Mouse (Mus musculus): Measurements from ENCODE around the gene Csmd2. TPM values are rescaled to one million over a fixed set of nuclear protein-coding genes. Genes with fewer than 3 reads are reported as not detected.

Csmd2 gene
- polyA plus RNA-seq, 1 experiment from 2014 or later = 11.2 TPM

DNA sequence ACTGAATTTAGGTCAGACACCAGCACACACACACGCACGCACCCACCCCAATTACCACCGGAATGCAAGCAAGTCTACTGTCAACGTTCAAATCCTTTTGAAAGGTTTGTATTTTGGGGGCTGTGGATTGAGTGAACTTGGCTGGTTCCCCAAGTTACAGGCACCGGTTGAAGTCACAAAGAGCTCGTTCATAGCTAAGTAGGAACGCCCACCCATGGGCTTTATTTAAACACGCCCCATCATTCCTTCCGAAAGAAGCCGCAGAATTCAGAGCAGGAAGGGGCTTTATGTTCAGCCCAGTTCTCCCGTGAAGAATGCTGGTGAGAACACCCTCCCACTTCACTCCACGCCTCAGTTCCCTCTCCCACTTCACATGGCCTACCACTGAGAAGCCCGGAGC lies 245.8 kb downstream of the Csmd2 start:
- peak; percentile 30; the same call in 1 of the 2 replicates for ATAC-seq
- Histone ChIP-seq H3K9me3 (ENCODE audit: control insufficient read depth, low read length) (no peaks in the 10 kb centered on the region), H3K27ac (ENCODE audit: low read depth, low read length) (no peak overlapping the region), H3K36me3 (ENCODE audit: control insufficient read depth, insufficient read depth, low read length) (no peaks in the 10 kb centered on the region), H3K9ac (ENCODE audit: low read depth, low read length) (no peak overlapping the region), H3K27me3 (replicated peaks; ENCODE audit: control insufficient read depth, insufficient read depth, low read length) (no peaks in the 10 kb centered on the region), H3K4me2 (ENCODE audit: low read length) (no peak overlapping the region), H3K4me1 (ENCODE audit: control insufficient read depth, insufficient read depth, low read depth, low read length) (peaks cover 3% of the 10 kb centered on the region), H3K4me3 (ENCODE audit: low read length) (no peak overlapping the region)
- WGBS = 76% methylated on average over 13 of the region's 13 CpGs

DNA sequence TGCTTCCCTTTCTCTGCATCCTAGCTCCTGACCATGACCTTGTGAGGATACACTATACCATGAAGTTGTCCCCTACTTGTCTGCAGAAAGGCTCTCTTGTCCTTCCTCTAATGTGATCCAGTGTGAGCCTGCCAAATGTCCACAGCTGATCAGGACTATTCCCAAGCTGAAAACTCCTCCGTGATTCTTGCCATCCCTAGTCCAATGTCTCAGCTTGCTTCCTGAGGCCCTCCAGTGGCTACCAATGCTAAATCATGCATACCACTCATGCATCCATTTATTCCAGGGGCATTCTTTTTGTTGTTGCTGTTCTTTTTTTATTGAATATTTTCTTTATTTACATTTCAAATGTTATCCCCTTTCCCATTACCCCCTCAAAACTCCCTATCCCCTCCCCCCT lies 251.5 kb downstream of the Csmd2 start:
- no peak overlapping the region for H3K4me3 ChIP-seq (ENCODE audit: low read length)
- 29% methylated on average over 1 of the region's 1 CpGs for WGBS
- no peaks in the 10 kb centered on the region for H3K36me3 ChIP-seq (ENCODE audit: control insufficient read depth, insufficient read depth, low read length)
- no peak overlapping the region for H3K4me2 ChIP-seq (ENCODE audit: low read length)
- H3K9ac ChIP-seq (ENCODE audit: low read depth, low read length) = no peak overlapping the region
- no peak for ATAC-seq
- H3K4me1 ChIP-seq (ENCODE audit: control insufficient read depth, insufficient read depth, low read depth, low read length) = peaks cover 14% of the 10 kb centered on the region
- no peaks in the 10 kb centered on the region for H3K27me3 ChIP-seq (replicated peaks; ENCODE audit: control insufficient read depth, insufficient read depth, low read length)
- H3K27ac ChIP-seq (ENCODE audit: low read depth, low read length) = no peak overlapping the region
- H3K9me3 ChIP-seq (ENCODE audit: control insufficient read depth, low read length) = no peaks in the 10 kb centered on the region

DNA sequence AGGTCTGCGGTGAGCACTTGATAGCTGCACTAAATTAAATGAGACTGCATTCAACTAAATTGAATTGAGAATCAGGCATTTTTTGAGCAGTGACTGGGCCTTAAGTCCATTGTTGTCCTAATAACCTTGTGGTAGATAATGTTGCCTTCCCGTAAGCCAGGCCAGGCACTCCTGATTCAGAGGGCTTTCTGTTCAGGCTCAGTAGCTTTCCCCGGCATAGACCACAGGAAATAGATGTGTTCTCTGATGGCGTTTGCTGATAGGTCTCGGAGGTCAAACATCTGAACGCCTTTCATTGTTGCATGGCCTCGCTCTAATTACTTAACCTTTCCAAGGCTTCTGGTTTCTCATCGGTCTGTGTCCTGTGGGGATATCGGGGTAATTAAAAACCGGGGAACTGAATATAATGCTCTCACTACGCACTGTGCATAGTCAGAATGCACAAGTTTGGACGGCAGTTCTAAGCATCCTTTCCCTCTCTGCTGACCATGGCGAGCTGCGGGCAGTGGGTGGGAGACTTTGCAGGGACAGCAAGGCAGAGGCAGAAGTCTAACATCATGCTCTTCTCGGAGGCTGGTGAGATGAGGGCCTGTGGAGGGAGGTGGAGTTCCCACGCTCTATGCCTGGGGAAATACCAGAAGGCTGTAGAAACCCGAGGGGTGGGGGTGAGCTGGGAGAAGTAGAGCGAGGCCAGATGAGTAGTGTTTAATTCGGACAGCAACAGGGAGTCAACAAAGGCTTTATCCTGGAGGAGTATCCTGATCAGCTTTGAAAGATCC lies 253.6 kb downstream of the Csmd2 start:
- 18% methylated on average over 19 of the region's 19 CpGs for WGBS
- peak; percentile 59 for ATAC-seq
- H3K9ac ChIP-seq (ENCODE audit: low read depth, low read length) = no peak overlapping the region
- no peak overlapping the region for H3K4me3 ChIP-seq (ENCODE audit: low read length)
- H3K4me1 ChIP-seq (ENCODE audit: control insufficient read depth, insufficient read depth, low read depth, low read length) = peaks cover 14% of the 10 kb centered on the region
- H3K27me3 ChIP-seq (replicated peaks; ENCODE audit: control insufficient read depth, insufficient read depth, low read length) = no peaks in the 10 kb centered on the region
- H3K36me3 ChIP-seq (ENCODE audit: control insufficient read depth, insufficient read depth, low read length) = no peaks in the 10 kb centered on the region
- H3K27ac ChIP-seq (ENCODE audit: low read depth, low read length) = peak overlapping the region; percentile 36; the same call in 1 of the 2 replicates
- no peak overlapping the region for H3K4me2 ChIP-seq (ENCODE audit: low read length)
- H3K9me3 ChIP-seq (ENCODE audit: control insufficient read depth, low read length) = no peaks in the 10 kb centered on the region

DNA sequence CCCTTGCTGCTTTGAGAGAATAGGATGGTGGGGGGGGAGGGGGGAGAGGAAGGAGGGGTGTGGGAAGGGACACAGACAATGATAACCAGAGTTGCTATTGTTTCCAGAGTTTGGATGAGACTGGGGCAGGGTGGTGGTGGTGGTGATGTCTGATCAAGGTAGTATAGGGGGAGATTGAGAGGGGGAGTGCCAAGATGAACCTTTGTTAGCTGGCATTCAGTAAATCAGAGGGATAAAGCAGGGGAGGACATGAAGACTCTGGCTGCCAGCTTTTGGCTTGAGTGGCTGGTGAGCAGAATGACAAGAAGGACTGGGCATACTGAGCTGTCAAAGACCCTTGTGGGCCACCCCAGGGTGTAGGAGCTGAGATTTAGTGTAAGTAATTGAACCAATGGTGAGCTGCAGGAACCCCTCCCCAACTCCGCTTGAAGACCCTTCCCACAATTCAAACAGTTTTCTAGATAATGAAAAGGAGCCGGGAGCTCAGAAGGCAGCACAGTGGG lies 254.2 kb downstream of the Csmd2 start:
- Histone ChIP-seq H3K27ac (ENCODE audit: low read depth, low read length) (no peak overlapping the region; the same call in 1 of the 2 replicates), H3K4me1 (ENCODE audit: control insufficient read depth, insufficient read depth, low read depth, low read length) (peaks cover 14% of the 10 kb centered on the region), H3K4me2 (ENCODE audit: low read length) (no peak overlapping the region), H3K36me3 (ENCODE audit: control insufficient read depth, insufficient read depth, low read length) (no peaks in the 10 kb centered on the region), H3K9me3 (ENCODE audit: control insufficient read depth, low read length) (no peaks in the 10 kb centered on the region), H3K27me3 (replicated peaks; ENCODE audit: control insufficient read depth, insufficient read depth, low read length) (no peaks in the 10 kb centered on the region), H3K4me3 (ENCODE audit: low read length) (no peak overlapping the region), H3K9ac (ENCODE audit: low read depth, low read length) (no peak overlapping the region)
- ATAC-seq = peak; percentile 55
- 42% methylated on average over 2 of the region's 2 CpGs for WGBS

DNA sequence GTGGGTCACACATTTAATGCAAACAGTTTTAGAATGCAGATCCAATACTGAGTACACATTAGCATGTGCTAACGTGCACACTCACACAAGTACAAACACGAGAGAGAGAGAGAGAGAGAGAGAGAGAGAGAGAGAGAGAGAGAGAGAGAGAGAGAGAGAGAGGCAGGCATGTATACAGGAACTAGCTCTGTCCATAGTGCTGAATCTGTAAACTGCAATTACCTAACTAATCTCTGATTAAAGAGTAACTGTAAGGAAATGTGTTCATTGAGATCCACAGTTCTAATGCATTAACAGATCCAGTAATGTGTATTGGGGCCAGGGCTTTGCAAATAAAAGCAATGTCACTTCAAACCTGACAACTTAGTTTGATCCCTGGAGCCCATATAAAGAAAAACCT lies 257.5 kb downstream of the Csmd2 start:
- no peak overlapping the region for H3K4me2 ChIP-seq (ENCODE audit: low read length)
- no peaks in the 10 kb centered on the region for H3K27me3 ChIP-seq (replicated peaks; ENCODE audit: control insufficient read depth, insufficient read depth, low read length)
- WGBS = 52% methylated on average over 2 of the region's 2 CpGs
- peaks cover 14% of the 10 kb centered on the region for H3K4me1 ChIP-seq (ENCODE audit: control insufficient read depth, insufficient read depth, low read depth, low read length)
- no peak overlapping the region for H3K4me3 ChIP-seq (ENCODE audit: low read length)
- H3K27ac ChIP-seq (ENCODE audit: low read depth, low read length) = no peak overlapping the region
- no peak for ATAC-seq
- no peak overlapping the region for H3K9ac ChIP-seq (ENCODE audit: low read depth, low read length)
- H3K36me3 ChIP-seq (ENCODE audit: control insufficient read depth, insufficient read depth, low read length) = no peaks in the 10 kb centered on the region
- no peaks in the 10 kb centered on the region for H3K9me3 ChIP-seq (ENCODE audit: control insufficient read depth, low read length)

DNA sequence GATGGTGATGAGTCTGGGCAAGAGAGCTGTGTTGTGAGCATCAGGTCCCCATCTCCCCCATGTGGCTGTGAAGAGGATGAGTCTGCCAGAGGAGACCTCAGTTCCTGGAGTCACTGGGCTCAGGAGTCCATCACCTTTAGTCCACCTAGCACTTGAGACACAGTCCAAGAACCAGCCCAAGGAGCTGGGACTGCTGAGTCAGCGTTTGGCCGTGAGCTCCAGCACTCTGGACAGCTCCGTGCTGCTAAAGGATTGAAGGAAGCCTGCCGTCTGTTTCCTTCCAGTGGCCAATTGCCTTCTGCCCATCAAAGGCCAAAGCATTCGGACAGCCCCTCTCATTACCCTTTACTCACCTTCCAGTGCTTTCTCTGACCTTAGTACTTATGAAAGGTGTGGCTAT lies 261.0 kb downstream of the Csmd2 start:
- ATAC-seq = no peak
- 16% methylated on average over 5 of the region's 5 CpGs for WGBS
- H3K9ac ChIP-seq (ENCODE audit: low read depth, low read length) = no peak overlapping the region
- H3K4me3 ChIP-seq (ENCODE audit: low read length) = no peak overlapping the region
- no peaks in the 10 kb centered on the region for H3K27me3 ChIP-seq (replicated peaks; ENCODE audit: control insufficient read depth, insufficient read depth, low read length)
- H3K27ac ChIP-seq (ENCODE audit: low read depth, low read length) = no peak overlapping the region
- no peaks in the 10 kb centered on the region for H3K9me3 ChIP-seq (ENCODE audit: control insufficient read depth, low read length)
- H3K4me2 ChIP-seq (ENCODE audit: low read length) = no peak overlapping the region
- H3K36me3 ChIP-seq (ENCODE audit: control insufficient read depth, insufficient read depth, low read length) = no peaks in the 10 kb centered on the region
- H3K4me1 ChIP-seq (ENCODE audit: control insufficient read depth, insufficient read depth, low read depth, low read length) = no peaks in the 10 kb centered on the region

DNA sequence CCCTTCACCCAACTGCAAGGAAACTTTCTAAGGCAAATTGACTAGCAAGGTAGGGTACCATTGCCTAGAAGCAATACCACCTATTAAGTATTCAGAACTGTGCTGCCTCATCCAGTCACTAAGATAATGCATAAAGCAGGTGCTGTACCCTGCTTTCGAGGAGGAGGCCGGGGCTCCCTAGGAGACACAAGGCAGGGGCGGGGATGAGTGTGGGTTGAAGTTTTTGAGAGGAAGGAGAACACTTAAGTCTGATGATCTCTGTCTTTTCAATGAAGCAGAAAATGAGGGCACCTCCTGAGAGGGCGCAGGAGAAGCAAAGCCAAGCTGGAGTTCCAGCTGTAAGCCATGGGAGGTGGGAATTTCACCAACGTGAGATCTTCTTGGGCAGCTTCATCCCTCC lies 271.6 kb downstream of the Csmd2 start:
- WGBS = 89% methylated on average over 5 of the region's 5 CpGs
- no peak for ATAC-seq
- H3K4me2 ChIP-seq (ENCODE audit: low read length) = no peak overlapping the region

DNA sequence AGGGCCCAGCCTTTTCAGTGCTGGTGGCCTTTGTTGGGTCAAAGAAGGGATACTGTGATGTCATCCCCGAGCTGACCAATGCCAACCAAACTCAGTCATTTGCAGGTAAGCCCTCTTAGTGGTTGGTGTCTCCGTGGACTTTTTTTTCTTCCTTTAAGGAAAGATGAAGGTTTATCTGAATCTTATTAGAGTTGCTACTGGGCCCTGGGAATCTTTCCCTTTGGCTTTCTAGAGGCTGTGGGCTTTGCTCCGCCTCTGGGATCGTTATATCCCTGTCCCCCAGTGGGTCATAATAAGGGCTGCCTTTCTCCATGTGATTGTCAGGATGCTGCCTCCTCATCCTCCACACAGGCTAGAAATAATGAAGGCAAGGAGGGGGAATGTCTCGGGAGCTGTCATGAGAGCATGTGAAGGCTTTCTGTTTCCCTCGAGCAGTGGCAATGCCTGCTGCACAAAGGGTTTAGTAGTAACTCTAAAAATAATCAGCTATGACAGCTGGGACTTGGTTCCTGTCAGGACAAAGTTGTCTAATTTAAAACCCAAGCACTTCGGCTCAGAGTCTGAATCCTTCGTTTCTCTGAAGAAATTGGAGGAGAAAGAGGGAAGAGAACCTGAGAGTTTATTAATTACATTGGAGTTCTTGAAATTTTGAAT lies 273.4 kb downstream of the Csmd2 start, which contains the start of gene Hmgb4:
Gene Hmgb4 (minus strand): TSS at position 51 of the 654 bp plus-strand sequence.
- H3K9ac ChIP-seq (ENCODE audit: low read depth, low read length) = no peak within 1 kb of the TSS
- WGBS = 66% methylated on average over 8 of the region's 8 CpGs
- no peaks in the 10 kb centered on the region for H3K27me3 ChIP-seq (replicated peaks; ENCODE audit: control insufficient read depth, insufficient read depth, low read length)
- no peaks in the 10 kb centered on the region for H3K9me3 ChIP-seq (ENCODE audit: control insufficient read depth, low read length)
- H3K4me3 ChIP-seq (ENCODE audit: low read length) = no peak within 1 kb of the TSS
- no peak within 1 kb of the TSS for H3K27ac ChIP-seq (ENCODE audit: low read depth, low read length)
- no peak within 1 kb of the TSS for H3K4me2 ChIP-seq (ENCODE audit: low read length)
- no peaks in the 10 kb centered on the region for H3K36me3 ChIP-seq (ENCODE audit: control insufficient read depth, insufficient read depth, low read length)
- ATAC-seq = no peak
- no peaks in the 10 kb centered on the region for H3K4me1 ChIP-seq (ENCODE audit: control insufficient read depth, insufficient read depth, low read depth, low read length)

More for the DNA sequence above, 271.6 kb downstream of the Csmd2 start:
- Histone ChIP-seq H3K9ac (ENCODE audit: low read depth, low read length) (no peak overlapping the region), H3K4me1 (ENCODE audit: control insufficient read depth, insufficient read depth, low read depth, low read length) (no peaks in the 10 kb centered on the region), H3K27ac (ENCODE audit: low read depth, low read length) (no peak overlapping the region), H3K9me3 (ENCODE audit: control insufficient read depth, low read length) (no peaks in the 10 kb centered on the region), H3K27me3 (replicated peaks; ENCODE audit: control insufficient read depth, insufficient read depth, low read length) (no peaks in the 10 kb centered on the region), H3K36me3 (ENCODE audit: control insufficient read depth, insufficient read depth, low read length) (no peaks in the 10 kb centered on the region), H3K4me3 (ENCODE audit: low read length) (no peak overlapping the region)

DNA sequence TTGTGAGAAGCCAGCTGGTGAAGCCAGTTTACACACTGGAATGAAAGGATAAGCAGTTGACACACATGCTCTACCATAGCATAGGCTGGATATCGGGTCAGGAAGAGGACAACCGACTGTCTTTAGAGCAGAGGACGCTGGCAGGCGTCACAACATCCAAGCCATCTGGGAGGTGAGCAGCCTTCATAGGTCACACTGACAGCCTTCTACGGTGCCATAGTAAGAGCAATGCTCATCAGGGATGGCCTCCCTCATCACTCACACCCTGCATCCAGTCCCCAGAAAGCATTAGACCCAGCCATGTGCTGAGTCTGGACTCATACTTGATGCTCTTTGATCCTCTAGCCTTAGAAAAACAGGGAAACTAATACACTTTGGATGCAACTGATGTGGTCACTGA lies 276.8 kb downstream of the Csmd2 start:
- H3K4me3 ChIP-seq (ENCODE audit: low read length) = no peak overlapping the region
- H3K9ac ChIP-seq (ENCODE audit: low read depth, low read length) = no peak overlapping the region
- 0 out of 2 replicates have a peak, but pooled peaks cover 3% of the 10 kb centered on the region for H3K4me1 ChIP-seq (ENCODE audit: control insufficient read depth, insufficient read depth, low read depth, low read length)
- H3K36me3 ChIP-seq (ENCODE audit: control insufficient read depth, insufficient read depth, low read length) = no peaks in the 10 kb centered on the region
- H3K9me3 ChIP-seq (ENCODE audit: control insufficient read depth, low read length) = no peaks in the 10 kb centered on the region
- H3K27ac ChIP-seq (ENCODE audit: low read depth, low read length) = no peak overlapping the region
- H3K27me3 ChIP-seq (replicated peaks; ENCODE audit: control insufficient read depth, insufficient read depth, low read length) = no peaks in the 10 kb centered on the region
- no peak for ATAC-seq
- 92% methylated on average over 5 of the region's 5 CpGs for WGBS
- no peak overlapping the region for H3K4me2 ChIP-seq (ENCODE audit: low read length)
